Mouse (Mus musculus): Measurements from ENCODE around the gene A930018P22Rik.
A peak's percentile ranks its signal among the peaks of the same experiment; 100 is the strongest.
"Not testable (repeated sequence)": the region's sequence is repeated elsewhere in the genome, so short reads cannot be mapped to it uniquely, and the experiment has no call there.

Gene A930018P22Rik

GRCm38 (mm10) chr2:104122505-104123378, at the start of gene A930018P22Rik:
Gene A930018P22Rik (plus strand): TSS chr2:104122769.
- peak; percentile 72 to 78 for DNase-seq (ENCODE audit: low spot score in 2 of 2)

DNA sequence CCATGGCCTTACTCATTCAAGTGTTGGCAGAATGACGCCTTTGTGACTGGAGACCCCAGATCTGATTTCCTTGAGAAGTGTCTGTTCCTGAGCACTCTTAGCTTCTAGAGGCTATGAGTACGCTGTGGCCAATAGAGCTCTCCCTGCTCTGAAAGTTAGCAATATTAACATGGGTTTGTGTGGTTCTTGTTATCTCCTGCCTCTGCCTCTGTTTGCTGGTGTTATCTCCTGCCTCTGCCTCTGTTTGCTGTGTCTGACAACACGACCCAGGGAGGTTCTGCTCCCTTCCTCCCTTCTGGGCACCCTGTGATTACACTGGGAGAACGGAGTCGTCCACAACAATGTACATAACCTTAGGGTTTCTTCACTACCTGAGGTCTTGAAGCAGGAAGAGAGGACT, 44.3 kb upstream of the A930018P22Rik start:
- DNase-seq (ENCODE audit: low spot score in 2 of 2), result not testable (repeated sequence)

DNA sequence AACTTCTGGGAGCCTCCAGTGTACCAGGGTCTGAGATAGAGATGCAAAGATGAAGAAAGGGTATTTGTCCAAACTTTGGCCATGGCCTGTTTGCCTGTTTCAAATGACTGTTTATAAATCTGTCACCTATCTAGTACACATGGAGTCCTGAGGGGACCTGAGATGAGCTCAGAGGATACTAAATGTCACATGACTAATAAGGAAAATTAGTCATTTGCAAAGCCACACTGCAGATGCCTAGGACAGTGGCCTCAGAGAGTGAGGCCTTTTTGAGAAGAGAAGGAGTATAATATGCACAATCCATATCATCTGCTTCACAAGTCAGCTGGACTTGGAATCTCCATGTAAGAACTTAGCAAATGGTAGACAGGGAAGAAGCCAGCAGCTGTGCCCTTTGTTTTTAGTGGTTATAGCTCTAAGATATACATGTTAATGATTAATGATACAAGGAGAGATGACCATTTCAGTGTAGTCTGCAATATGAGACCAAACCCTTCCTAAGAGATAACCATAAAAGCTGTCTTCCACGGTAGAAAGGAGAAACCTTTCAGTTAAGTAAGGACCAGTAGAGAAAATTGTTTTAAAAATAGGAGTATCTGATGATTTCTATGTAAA, 41.0 kb upstream of the A930018P22Rik start:
- DNase-seq (ENCODE audit: low spot score in 2 of 2), result not testable (repeated sequence)

- no peak for DNase-seq (ENCODE audit: low spot score in 2 of 2)
These were observed 40.1 kb upstream of the A930018P22Rik start for GRCm38 (mm10) chr2:104082474-104082873.

GRCm38 (mm10) chr2:104084027-104084426, 38.5 kb upstream of the A930018P22Rik start:
- not testable (repeated sequence) for DNase-seq (ENCODE audit: low spot score in 2 of 2)

DNA sequence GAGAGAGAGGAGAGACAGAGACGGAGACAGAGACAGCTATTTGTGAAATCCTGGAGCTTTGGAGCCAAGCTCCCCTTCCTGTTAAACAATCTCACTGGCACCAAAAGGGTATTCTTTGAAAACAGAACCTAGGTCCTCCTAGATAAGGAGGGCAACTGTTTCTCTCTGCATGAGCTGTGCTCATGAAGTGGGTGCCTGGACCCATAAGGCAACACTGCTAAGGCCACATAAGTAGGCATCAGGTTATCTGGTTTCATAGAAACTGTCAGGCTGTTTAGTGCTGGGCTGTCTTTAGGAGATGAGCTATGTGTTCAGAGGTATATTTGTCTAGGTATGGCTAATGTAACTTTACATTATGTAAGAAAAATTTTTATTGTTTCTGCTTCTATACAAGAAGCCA, 35.0 kb upstream of the A930018P22Rik start:
- DNase-seq (ENCODE audit: low spot score in 2 of 2), result not testable (repeated sequence)

DNA sequence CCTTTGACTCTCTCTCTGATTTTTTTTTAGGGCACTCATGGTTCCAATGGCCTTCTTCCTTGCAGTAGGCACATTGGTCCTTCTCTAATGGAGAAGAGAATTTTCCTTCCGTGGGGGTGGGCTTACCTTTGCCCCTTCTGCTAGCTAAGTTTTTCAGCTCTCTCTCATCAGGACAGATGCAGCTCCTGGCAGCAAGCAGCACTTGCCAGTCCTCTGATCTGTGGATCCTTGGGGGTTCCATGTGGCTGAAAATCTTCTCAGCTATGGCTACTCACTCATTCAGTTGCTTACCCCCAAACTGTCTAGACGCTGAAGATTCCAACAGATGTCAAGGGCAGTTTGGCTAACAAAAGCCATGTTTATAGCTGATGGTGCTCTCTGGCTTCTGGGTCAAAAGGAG, 29.3 kb upstream of the A930018P22Rik start:
- DNase-seq (ENCODE audit: low spot score in 2 of 2), result no peak

DNA sequence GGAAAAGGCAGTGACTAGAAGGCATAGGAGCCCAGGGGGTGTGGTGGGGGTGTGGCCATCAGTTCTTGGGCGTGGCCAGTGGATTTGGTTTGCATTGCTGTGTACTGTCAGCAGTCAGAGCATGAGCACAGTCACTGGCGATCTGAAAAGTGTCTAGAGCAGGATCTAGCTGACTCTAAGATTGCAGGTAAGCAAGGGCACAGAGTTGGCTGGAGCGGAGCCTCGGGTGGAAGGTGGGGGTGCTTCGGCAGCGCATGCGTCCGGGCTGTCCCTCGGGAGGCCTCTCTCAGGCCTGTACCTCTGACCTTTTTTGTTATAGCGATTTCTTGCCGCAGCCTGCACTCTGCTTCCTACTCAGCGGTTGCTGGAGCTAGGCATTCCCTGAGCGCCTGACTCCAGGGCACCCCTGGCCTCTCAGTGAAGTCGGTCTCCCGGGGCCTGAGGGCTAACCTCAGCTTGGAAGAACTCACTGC, 26.8 kb upstream of the A930018P22Rik start, which contains the start of gene Cd59a:
Gene Cd59a, plus strand, starts transcription at position 61 of the 473 bp plus-strand sequence.
- DNase-seq (ENCODE audit: low spot score in 2 of 2), result peak in 1 of 2 experiments; percentile 23

DNA sequence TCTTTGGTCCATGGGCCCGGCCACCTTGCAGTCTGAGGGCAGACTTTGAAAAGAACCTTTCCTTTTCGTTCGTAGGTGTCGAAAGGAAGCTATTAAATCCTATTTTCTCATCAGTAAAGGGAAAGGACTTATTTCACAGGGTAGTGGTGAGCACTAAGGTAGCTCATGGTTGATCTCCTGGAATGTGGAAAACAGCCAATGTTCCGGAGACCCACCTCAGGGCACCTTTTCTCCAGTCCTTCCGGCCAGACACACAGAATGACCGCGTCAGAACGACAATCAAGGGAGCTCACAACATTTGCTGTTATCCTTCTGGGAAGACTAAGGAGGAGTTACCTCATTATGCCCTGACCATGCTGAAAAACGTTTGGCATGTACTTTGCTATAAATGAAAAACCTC, 26.3 kb upstream of the A930018P22Rik start:
- DNase-seq (ENCODE audit: low spot score in 2 of 2), result no peak

GRCm38 (mm10) chr2:104096796-104097195, 25.8 kb upstream of the A930018P22Rik start:
- DNase-seq (ENCODE audit: low spot score in 2 of 2), result not testable (repeated sequence)

- not testable (repeated sequence) for DNase-seq (ENCODE audit: low spot score in 2 of 2)
These were observed 25.2 kb upstream of the A930018P22Rik start for GRCm38 (mm10) chr2:104097396-104097795.

DNA sequence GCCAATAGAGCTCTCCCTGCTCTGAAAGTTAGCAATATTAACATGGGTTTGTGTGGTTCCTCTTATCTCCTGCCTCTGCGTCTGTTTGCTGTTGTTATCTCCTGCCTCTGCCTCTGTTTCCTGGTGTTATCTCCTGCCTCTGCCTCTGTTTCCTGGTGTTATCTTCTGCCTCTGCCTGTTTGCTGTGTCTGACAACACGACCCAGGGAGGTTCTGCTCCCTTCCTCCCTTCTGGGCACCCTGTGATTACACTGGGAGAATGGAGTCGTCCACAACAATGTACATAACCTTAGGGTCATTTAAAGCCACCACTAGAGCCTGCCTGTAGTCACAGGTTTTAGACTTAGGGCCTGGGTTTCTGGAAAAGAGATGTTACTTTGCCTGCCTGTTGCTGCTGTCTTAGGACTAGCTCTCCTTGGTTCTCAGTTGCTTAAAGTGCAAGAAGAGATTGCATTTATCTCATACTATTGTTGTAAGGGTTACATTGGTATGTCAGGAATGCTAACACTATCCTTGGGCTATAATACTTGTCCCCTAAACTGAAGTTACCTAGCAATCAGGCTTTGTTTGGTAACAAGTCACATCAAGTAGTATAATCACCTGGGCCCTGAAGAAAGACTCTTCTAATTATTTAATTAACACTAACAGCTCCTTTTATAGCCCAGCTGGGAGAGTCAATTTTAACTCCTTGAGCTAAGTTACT, 23.9 kb upstream of the A930018P22Rik start:
- no peak for DNase-seq (ENCODE audit: low spot score in 2 of 2)

- DNase-seq (ENCODE audit: low spot score in 2 of 2), result no peak
These were observed 23.4 kb upstream of the A930018P22Rik start for GRCm38 (mm10) chr2:104099231-104099585.

- no peak for DNase-seq (ENCODE audit: low spot score in 2 of 2)
These were observed 22.6 kb upstream of the A930018P22Rik start for GRCm38 (mm10) chr2:104099946-104100345.

DNA sequence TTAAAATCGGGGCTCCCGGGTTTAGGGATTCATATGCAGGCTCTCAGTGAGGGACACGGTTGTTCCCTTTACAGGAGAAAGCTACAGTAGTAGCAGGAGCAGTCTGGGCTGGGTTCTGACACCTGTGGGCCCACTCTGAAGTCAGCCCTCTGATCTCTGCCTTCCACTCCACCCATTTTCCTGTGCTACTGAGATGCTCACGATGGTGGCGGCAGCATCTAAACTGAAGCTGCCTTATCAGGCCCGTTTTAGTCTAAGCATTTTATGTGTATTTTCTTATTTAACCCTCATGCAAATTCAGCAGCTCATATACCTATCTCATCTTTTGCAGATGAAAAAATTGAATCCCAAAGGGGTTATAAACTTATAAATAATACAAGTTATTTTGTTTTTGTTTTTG, 17.8 kb upstream of the A930018P22Rik start:
- DNase-seq (ENCODE audit: low spot score in 2 of 2), result no peak

GRCm38 (mm10) chr2:104109021-104109420, 13.5 kb upstream of the A930018P22Rik start:
- not testable (repeated sequence) for DNase-seq (ENCODE audit: low spot score in 2 of 2)

DNA sequence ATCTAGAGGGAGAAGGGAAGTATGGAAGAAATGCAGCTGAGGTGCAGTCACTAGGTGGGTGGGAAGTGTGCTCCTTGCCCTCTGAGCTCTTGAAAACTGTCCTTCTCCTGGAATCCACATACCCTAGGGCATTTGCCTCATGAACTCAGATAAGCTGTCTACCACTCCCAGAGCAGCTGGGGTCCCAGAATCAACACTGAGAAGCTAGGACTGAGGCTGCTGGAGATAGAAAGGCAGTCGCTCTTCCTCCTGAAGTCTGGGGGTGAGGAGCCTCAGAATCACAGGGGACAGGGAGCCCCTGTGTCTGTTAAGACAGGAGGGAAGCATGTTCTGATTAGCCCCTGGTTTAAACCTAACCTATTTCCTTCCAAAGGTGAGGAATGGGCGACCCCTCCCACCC, 13.0 kb upstream of the A930018P22Rik start:
- no peak for DNase-seq (ENCODE audit: low spot score in 2 of 2)

DNA sequence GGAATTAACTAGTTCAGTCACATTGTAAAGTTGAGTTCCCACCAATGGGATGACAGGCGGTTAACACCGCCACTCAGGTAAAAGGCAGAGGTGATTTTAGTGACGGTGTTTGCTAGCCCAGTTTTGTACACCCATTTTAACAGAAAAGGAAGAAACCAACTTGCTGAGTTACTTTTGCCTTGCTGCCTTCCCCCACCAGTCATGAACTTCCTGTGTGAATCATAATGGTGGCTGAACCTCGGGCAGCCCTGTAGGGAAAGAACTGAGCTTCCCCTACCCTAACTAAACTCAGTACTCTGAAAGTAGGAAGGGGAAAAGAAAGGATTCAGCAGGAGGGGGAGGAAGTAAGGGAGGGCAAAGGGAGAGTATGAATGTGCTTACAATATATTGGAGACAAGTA, 12.5 kb upstream of the A930018P22Rik start:
- DNase-seq (ENCODE audit: low spot score in 2 of 2), result no peak

GRCm38 (mm10) chr2:104111170-104111797, 11.3 kb upstream of the A930018P22Rik start:
- DNase-seq (ENCODE audit: low spot score in 2 of 2), result not testable (repeated sequence)

- not testable (repeated sequence) for DNase-seq (ENCODE audit: low spot score in 2 of 2)
These were observed 9.0 kb upstream of the A930018P22Rik start for GRCm38 (mm10) chr2:104113563-104113962.

DNA sequence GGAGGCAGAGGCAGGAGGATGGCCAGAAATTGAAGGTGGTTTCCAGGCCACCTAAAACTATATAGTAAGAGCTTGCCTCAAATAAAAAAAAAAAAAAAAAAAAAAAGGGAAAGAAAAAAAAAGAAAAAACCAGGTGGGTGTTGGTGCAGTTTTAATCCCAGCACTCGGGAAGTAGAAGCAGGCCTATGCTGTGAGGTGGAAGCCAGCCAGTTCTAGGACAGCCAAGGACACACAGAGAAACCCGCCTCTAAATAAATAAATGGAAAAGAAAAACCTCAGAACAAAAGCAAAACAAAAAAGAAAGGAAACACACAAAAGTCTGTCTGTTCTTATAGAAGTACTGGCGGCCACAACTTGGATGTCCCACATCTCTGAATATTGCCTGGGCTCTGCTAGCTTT, 7.7 kb upstream of the A930018P22Rik start:
- no peak for DNase-seq (ENCODE audit: low spot score in 2 of 2)

DNA sequence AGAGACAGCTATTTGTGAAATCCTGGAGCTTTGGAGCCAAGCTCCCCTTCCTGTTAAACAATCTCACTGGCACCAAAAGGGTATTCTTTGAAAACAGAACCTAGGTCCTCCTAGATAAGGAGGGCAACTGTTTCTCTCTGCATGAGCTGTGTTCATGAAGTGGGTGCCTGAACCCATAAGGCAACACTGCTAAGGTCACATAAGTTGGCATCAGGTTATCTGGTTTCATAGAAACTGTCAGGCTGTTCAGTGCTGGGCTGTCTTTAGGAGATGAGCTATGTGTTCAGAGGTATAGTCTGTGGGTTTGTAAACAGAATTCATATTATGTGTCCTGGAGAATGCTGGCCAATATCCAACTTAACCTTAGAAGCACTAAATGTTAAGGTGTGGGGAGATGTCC, 5.4 kb upstream of the A930018P22Rik start:
- not testable (repeated sequence) for DNase-seq (ENCODE audit: low spot score in 2 of 2)
